ENCODE assay signal across 8 mouse cellular contexts in the genomic region with DNA sequence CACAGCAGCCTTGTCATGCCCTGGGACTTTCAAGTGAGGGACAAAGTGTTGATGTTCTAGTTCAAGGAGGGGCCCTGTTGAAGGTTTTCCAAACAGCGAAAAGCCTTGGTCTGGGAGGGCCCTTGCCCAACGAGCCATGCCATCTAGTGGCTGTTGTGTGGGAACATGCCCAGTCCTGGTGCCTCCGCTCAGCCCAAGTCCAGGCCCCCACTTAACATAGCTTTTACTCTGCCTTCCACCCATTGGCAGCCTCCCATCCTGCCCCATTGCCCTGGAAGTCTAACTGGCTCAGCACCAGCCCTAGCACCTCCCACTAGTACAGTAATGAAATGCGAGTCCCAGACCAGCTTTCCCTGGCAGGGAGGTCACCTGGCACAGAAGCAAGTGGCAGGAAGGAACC. TPM values are rescaled to one million over a fixed set of nuclear protein-coding genes. Genes with fewer than 3 reads are reported as not detected.
DNase-seq lines count a peak whose midpoint lies in the region; ATAC-seq and TF ChIP-seq lines count a peak whose summit lies in the region.

No protein-coding gene starts in this region.

- H3K4me2 ChIP-seq in heart, embryonic 12.5 days = no peak overlapping the region

- H3K27me3 ChIP-seq in heart, embryonic 10.5 days (ENCODE audit: insufficient read depth, poor library complexity, severe bottlenecking) = no peaks in the 10 kb centered on the region; the same call in 1 of the 2 replicates
- peaks cover 1 to 3% of the 10 kb centered on the region in 2 experiments; a peak in 3 of 4 replicates for H3K27me3 ChIP-seq in MEL (ENCODE audit: control insufficient read depth in 1 of 2, insufficient read depth in 2 of 2, low read length in 2 of 2)
- H3K27me3 ChIP-seq in heart, embryonic 12.5 days (replicated peaks) = no peaks in the 10 kb centered on the region; the same call in 1 of the 2 replicates
- no peaks in the 10 kb centered on the region for H3K27me3 ChIP-seq in megakaryocyte, embryonic 14.5 days (replicated peaks)

- H3K4me3 ChIP-seq in heart, embryonic 10.5 days = no peak overlapping the region
- no peak overlapping the region for H3K4me3 ChIP-seq in MEL (ENCODE audit: control insufficient read depth in 1 of 2, insufficient read depth in 1 of 2, low read depth in 2 of 2, low read length in 2 of 2)
- H3K4me3 ChIP-seq in heart, embryonic 12.5 days = no peak overlapping the region
- H3K4me3 ChIP-seq in megakaryocyte, embryonic 14.5 days (replicated peaks) = peak overlapping the region; percentile 62

- no peaks in the 10 kb centered on the region for H3K36me3 ChIP-seq in heart, embryonic 10.5 days
- H3K36me3 ChIP-seq in MEL (ENCODE audit: control insufficient read depth in 1 of 2, insufficient read depth in 2 of 2, low read length in 2 of 2) = peaks cover 0 to 7% of the 10 kb centered on the region in 2 experiments; a peak in 2 of 4 replicates
- H3K36me3 ChIP-seq in heart, embryonic 12.5 days = no peaks in the 10 kb centered on the region
- H3K36me3 ChIP-seq in megakaryocyte, embryonic 14.5 days (replicated peaks; ENCODE audit: low read length) = no peaks in the 10 kb centered on the region

- ATAC-seq in heart, embryonic 12.5 days (ENCODE audit: insufficient number of reproducible peaks, low FRiP score) = peak; percentile 61; the same call in 1 of the 2 replicates

- no peak for TF ChIP-seq RAD21 in MEL (IDR thresholded peaks at IDR 0.05; ENCODE audit: low read depth, low read length)

- peak; percentile 98 for DNase-seq in heart, adult 11 months
- DNase-seq in heart, embryonic 10.5 days (ENCODE audit: low spot score) = no peak
- DNase-seq in MEL (ENCODE audit: low read depth, low spot score) = no peak
- DNase-seq in embryo, embryonic 10.5 days (ENCODE audit: low spot score) = peak; percentile 14
- DNase-seq in kidney, postnatal 25 days = peak; percentile 95 to 98
- no peak for DNase-seq in yolk sac, embryonic 10.5 days (ENCODE audit: low spot score)

- peaks cover 12% of the 10 kb centered on the region; the same call in 1 of the 2 replicates for H3K4me1 ChIP-seq in heart, embryonic 10.5 days
- H3K4me1 ChIP-seq in MEL (ENCODE audit: control insufficient read depth in 1 of 2, insufficient read depth in 2 of 2, low read length in 2 of 2) = peaks cover 3 to 4% of the 10 kb centered on the region in 2 experiments
- peaks cover 11% of the 10 kb centered on the region for H3K4me1 ChIP-seq in heart, embryonic 12.5 days (replicated peaks)
- peaks cover 65% of the 10 kb centered on the region for H3K4me1 ChIP-seq in megakaryocyte, embryonic 14.5 days

- H3K27ac ChIP-seq in heart, embryonic 10.5 days = no peak overlapping the region
- no peak overlapping the region for H3K27ac ChIP-seq in MEL (ENCODE audit: control insufficient read depth, low read depth, low read length)
- no peak overlapping the region for H3K27ac ChIP-seq in heart, embryonic 12.5 days (ENCODE audit: poor library complexity, severe bottlenecking)

- H3K9ac ChIP-seq in MEL (ENCODE audit: control insufficient read depth, low read depth, low read length, poor library complexity, severe bottlenecking) = no peak overlapping the region
- 0 out of 2 replicates have a peak overlapping the region, but pooled peaks have one; percentile 42 for H3K9ac ChIP-seq in heart, embryonic 12.5 days

- TF ChIP-seq POLR2A in MEL (IDR thresholded peaks at IDR 0.05; ENCODE audit: control insufficient read depth in 1 of 2, insufficient read depth in 1 of 2, low read depth in 1 of 2, low read length in 2 of 2, poor library complexity in 1 of 2) = no peak

- TF ChIP-seq CTCF in MEL (IDR thresholded peaks at IDR 0.05 in 2 of 3, conservative IDR thresholded peaks at IDR 0.05 in 1 of 3; ENCODE audit: control insufficient read depth in 1 of 3, insufficient read depth in 1 of 3, low read depth in 2 of 3, low read length in 3 of 3, poor library complexity in 1 of 3, severe bottlenecking in 1 of 3) = peak in 2 of 3 experiments; percentile 24 to 26; a peak in 3 of 6 replicates

- H3K9me3 ChIP-seq in heart, embryonic 10.5 days = no peaks in the 10 kb centered on the region
- H3K9me3 ChIP-seq in MEL (replicated peaks; ENCODE audit: insufficient read depth, low read length) = no peaks in the 10 kb centered on the region
- H3K9me3 ChIP-seq in heart, embryonic 12.5 days (replicated peaks) = no peaks in the 10 kb centered on the region
- no peaks in the 10 kb centered on the region for H3K9me3 ChIP-seq in megakaryocyte, embryonic 14.5 days

- TF ChIP-seq EP300 in MEL (IDR thresholded peaks at IDR 0.05; ENCODE audit: low read depth in 1 of 2, low read length in 2 of 2) = no peak

- H3K79me2 ChIP-seq in MEL (ENCODE audit: control insufficient read depth, insufficient read depth, low read length, poor library complexity) = peaks cover 3% of the 10 kb centered on the region; the same call in 1 of the 2 replicates

- 21% methylated on average over 4 of the region's 4 CpGs for WGBS in heart, embryonic 10.5 days
- 15% methylated on average over 4 of the region's 4 CpGs for WGBS in heart, embryonic 12.5 days

TF ChIP-seq in MEL, 35 proteins besides CTCF, POLR2A, EP300 and RAD21:
- TF ChIP-seq SIN3A (IDR thresholded peaks at IDR 0.05; ENCODE audit: low read length) (no peak), ZMIZ1 (IDR thresholded peaks at IDR 0.05; ENCODE audit: low read depth, low read length) (no peak), TCF12 (IDR thresholded peaks at IDR 0.05; ENCODE audit: low read depth, low read length) (no peak), MEF2A (IDR thresholded peaks at IDR 0.05; ENCODE audit: extremely low read depth, insufficient replicate concordance, low read depth, low read length, poor library complexity, severe bottlenecking) (no peak), NELFE (IDR thresholded peaks at IDR 0.05; ENCODE audit: low read depth, low read length) (no peak), GATA1 (IDR thresholded peaks at IDR 0.05; ENCODE audit: low read depth, low read length) (no peak), POLR2AphosphoS5 (IDR thresholded peaks at IDR 0.05; ENCODE audit: borderline replicate concordance, low read depth, low read length) (no peak), ZC3H11A (IDR thresholded peaks at IDR 0.05; ENCODE audit: low read depth, low read length) (no peak), MYC (IDR thresholded peaks at IDR 0.05; ENCODE audit: low read depth, low read length) (no peak), MXI1 (IDR thresholded peaks at IDR 0.05; ENCODE audit: low read depth, low read length) (no peak), ZKSCAN1 (IDR thresholded peaks at IDR 0.05; ENCODE audit: low read depth, low read length) (no peak), ELF1 (IDR thresholded peaks at IDR 0.05; ENCODE audit: low read depth, low read length) (no peak), USF2 (IDR thresholded peaks at IDR 0.05; ENCODE audit: borderline replicate concordance in 1 of 2, insufficient read depth in 1 of 2, low read depth in 1 of 2, low read length in 2 of 2) (no peak), NRF1 (IDR thresholded peaks at IDR 0.05; ENCODE audit: insufficient read depth, low read depth, low read length, poor library complexity, severe bottlenecking) (no peak)

RNA-seq across cellular contexts. Expression of gene Rft1, which starts 3.2 kb away (rescaled TPM):
- 11.6 and 11.8 TPM in 2 replicates for polyA plus RNA-seq in heart, embryonic 10.5 days (2016; fragmentation: Nextera tagmentation; extraction: Ambion mirVana)
- total RNA-seq in MEL (2012; rRNA removed) = 8.0 and 9.1 TPM in 2 replicates
- polyA plus RNA-seq in MEL (2012; ENCODE audit: insufficient read depth in 1 of 2, insufficient read length in 2 of 2, low read depth in 1 of 2, low replicate concordance in 2 of 2, missing spikeins in 1 of 2) = 10 to 100 TPM in 1 of 2 experiments, not detected in 1; 11.3 TPM
- 12.1 and 12.3 TPM in 2 replicates for polyA plus RNA-seq in heart, embryonic 12.5 days (2016; fragmentation: Nextera tagmentation; extraction: Ambion mirVana)
- 2.6 and 9.1 TPM in 2 replicates for polyA plus RNA-seq in megakaryocyte, embryonic 14.5 days (2012; ENCODE audit: insufficient read depth, low replicate concordance)

RNA-seq across cellular contexts. Expression of gene Prkcd, which starts 25.0 kb away (rescaled TPM):
- polyA plus RNA-seq in heart, embryonic 10.5 days (2016; fragmentation: Nextera tagmentation; extraction: Ambion mirVana) = 32.4 and 37.3 TPM in 2 replicates
- 33.9 and 37.4 TPM in 2 replicates for total RNA-seq in MEL (2012; rRNA removed)
- polyA plus RNA-seq in MEL (2012; ENCODE audit: insufficient read depth in 1 of 2, insufficient read length in 2 of 2, low read depth in 1 of 2, low replicate concordance in 2 of 2, missing spikeins in 1 of 2) = 10 to 100 TPM in 1 of 2 experiments, not detected in 1; 72.7 TPM
- 38.8 and 40.7 TPM in 2 replicates for polyA plus RNA-seq in heart, embryonic 12.5 days (2016; fragmentation: Nextera tagmentation; extraction: Ambion mirVana)
- 32.1 and 64.4 TPM in 2 replicates for polyA plus RNA-seq in megakaryocyte, embryonic 14.5 days (2012; ENCODE audit: insufficient read depth, low replicate concordance)

Comparison
In these comparisons a context has a peak if more than half of its experiments do, and no peak if none do; other contexts are left out.
1. DNase-seq: peak in heart, adult 11 months (single experiment), embryo, embryonic 10.5 days (single experiment) and kidney, postnatal 25 days (2 of 2); none in heart, embryonic 10.5 days (single experiment), MEL (single experiment) and yolk sac, embryonic 10.5 days (single experiment).